In the genomic region with DNA sequence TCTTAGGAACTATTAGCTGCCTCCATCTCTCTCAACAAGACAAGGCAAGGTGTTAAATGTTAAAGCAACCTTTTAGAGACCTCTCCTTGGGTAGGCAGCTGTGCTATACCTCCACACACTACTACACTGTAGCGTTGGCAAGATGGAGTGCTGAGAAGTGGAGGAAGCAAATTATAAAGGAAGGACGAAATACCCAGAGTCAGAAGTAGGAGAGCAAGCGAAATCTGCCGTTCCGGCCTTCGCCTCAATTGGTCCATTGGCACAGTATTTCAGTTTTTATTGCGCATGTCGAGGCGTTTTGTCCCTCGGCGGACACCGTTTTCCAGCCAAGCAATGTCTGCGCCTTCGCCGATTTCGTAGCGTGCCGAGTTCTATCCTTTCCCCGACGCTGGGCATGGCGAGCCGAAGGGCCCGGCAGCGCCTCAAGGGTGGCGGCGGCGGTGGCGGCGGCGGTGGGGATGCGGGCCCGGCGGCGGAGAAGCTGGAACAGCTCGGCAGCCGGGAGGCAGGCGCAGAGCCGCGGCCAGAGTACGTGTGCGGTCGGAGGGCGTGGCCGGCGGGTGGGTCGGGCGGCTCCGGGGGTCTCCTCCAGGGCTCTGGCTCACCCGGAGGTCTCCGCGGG, we compare ENCODE assay signal across 8 mouse cellular contexts. TPM values are rescaled to one million over a fixed set of nuclear protein-coding genes. Genes with fewer than 3 reads are reported as not detected.
DNase-seq lines count a peak whose midpoint lies in the region; ATAC-seq and TF ChIP-seq lines count a peak whose summit lies in the region.

A gene (plus strand): TSS at position 29 of the 622 bp plus-strand sequence.
A gene (minus strand): TSS at position 530 of the 622 bp plus-strand sequence.

- TF ChIP-seq CTCF in forebrain, postnatal 0 days (IDR thresholded peaks at IDR 0.05; ENCODE audit: low read depth) = peak; percentile 22; the same call in 1 of the 2 replicates

- peak within 1 kb of the TSS; percentile 75 for H3K4me2 ChIP-seq in forebrain, postnatal 0 days (ENCODE audit: low read depth)
- peak within 1 kb of the TSS; percentile 77 for H3K4me2 ChIP-seq in lung, embryonic 15.5 days

- peak within 1 kb of the TSS; percentile 88 for H3K9ac ChIP-seq in ES-E14 (ENCODE audit: insufficient read depth, low read depth, low read length, poor library complexity, severe bottlenecking)
- peak within 1 kb of the TSS; percentile 95 for H3K9ac ChIP-seq in forebrain, postnatal 0 days
- peak within 1 kb of the TSS; percentile 89 for H3K9ac ChIP-seq in lung, embryonic 15.5 days

- WGBS in forebrain, postnatal 0 days = under 1% methylated on average over 50 of the region's 51 CpGs
- under 1% methylated on average over 47 of the region's 51 CpGs for WGBS in lung, embryonic 15.5 days

- in situ Hi-C loops in ES-E14 (cut with MboI; ENCODE audit: low sequenced_read_pairs in 2 of 2, unreplicated experiment in 2 of 2) = no loop called here

- H3K27ac ChIP-seq in ES-E14 (ENCODE audit: insufficient read depth, low read depth, low read length, poor library complexity, severe bottlenecking) = no peak within 1 kb of the TSS
- H3K27ac ChIP-seq in forebrain, postnatal 0 days (ENCODE audit: low read depth, low read length) = peak within 1 kb of the TSS; percentile 91
- H3K27ac ChIP-seq in lung, embryonic 15.5 days = peak within 1 kb of the TSS; percentile 80

- no peaks in the 10 kb centered on the region for H3K9me3 ChIP-seq in ES-E14 (ENCODE audit: control insufficient read depth, insufficient read depth, low read depth, low read length)
- no peaks in the 10 kb centered on the region for H3K9me3 ChIP-seq in forebrain, postnatal 0 days (ENCODE audit: low read length)
- no peaks in the 10 kb centered on the region for H3K9me3 ChIP-seq in lung, embryonic 15.5 days

- peak within 1 kb of the TSS; percentile 82 to 87 for H3K4me3 ChIP-seq in ES-E14 (ENCODE audit: insufficient read depth in 1 of 2, low read depth in 1 of 2, low read length in 2 of 2, poor library complexity in 1 of 2, severe bottlenecking in 1 of 2)
- H3K4me3 ChIP-seq in forebrain, postnatal 0 days (ENCODE audit: low read depth, low read length) = peak within 1 kb of the TSS; percentile 88
- H3K4me3 ChIP-seq in lung, embryonic 15.5 days = peak within 1 kb of the TSS; percentile 89

- peaks cover 4% of the 10 kb centered on the region; the same call in 1 of the 2 replicates for H3K36me3 ChIP-seq in ES-E14 (ENCODE audit: control insufficient read depth, insufficient read depth, low read length, poor library complexity, severe bottlenecking)
- H3K36me3 ChIP-seq in forebrain, postnatal 0 days (ENCODE audit: insufficient read depth) = peaks cover 20% of the 10 kb centered on the region
- peaks cover 25% of the 10 kb centered on the region for H3K36me3 ChIP-seq in lung, embryonic 15.5 days

- ATAC-seq in forebrain, postnatal 0 days = peak; percentile 82
- ATAC-seq in lung, embryonic 15.5 days (ENCODE audit: borderline replicate concordance, extremely low read depth, low FRiP score, low TSS enrichment) = peak; percentile 83

- DNase-seq in ES-E14 (ENCODE audit: low read depth, low spot score) = no peak
- peak; percentile 86 to 92 for DNase-seq in cerebellum, adult 18-20 months
- peak; percentile 91 for DNase-seq in forebrain, postnatal 0 days
- peak; percentile 93 for DNase-seq in heart, postnatal 4 days
- peak; percentile 78 to 89 for DNase-seq in layer of hippocampus, adult 8-10 months (ENCODE audit: low spot score in 2 of 2)
- DNase-seq in ovary, adult 18-20 months (ENCODE audit: low spot score) = peak; percentile 70
- DNase-seq in thymus, postnatal 0 days (ENCODE audit: low spot score) = peak; percentile 79

- no peaks in the 10 kb centered on the region for H3K27me3 ChIP-seq in forebrain, postnatal 0 days (ENCODE audit: insufficient read depth, low read length)
- H3K27me3 ChIP-seq in lung, embryonic 15.5 days = no peaks in the 10 kb centered on the region

- 0 out of 4 replicates have a peak, but pooled peaks cover 0 to 2% of the 10 kb centered on the region in 2 experiments for H3K4me1 ChIP-seq in ES-E14 (ENCODE audit: control insufficient read depth in 2 of 2, insufficient read depth in 2 of 2, low read length in 2 of 2, poor library complexity in 1 of 2)
- 0 out of 2 replicates have a peak, but pooled peaks cover 3% of the 10 kb centered on the region for H3K4me1 ChIP-seq in forebrain, postnatal 0 days (ENCODE audit: insufficient read depth)
- peaks cover 19% of the 10 kb centered on the region for H3K4me1 ChIP-seq in lung, embryonic 15.5 days

TF ChIP-seq in ES-E14, 5 proteins besides CTCF, POLR2A, EP300 and RAD21:
- TF ChIP-seq ZC3H11A (IDR thresholded peaks at IDR 0.05; ENCODE audit: borderline replicate concordance, low read depth, low read length) (no peak), ZNF384 (IDR thresholded peaks at IDR 0.05; ENCODE audit: low read depth, low read length) (no peak), CHD2 (IDR thresholded peaks at IDR 0.05; ENCODE audit: low read depth, low read length) (no peak), MAFK (IDR thresholded peaks at IDR 0.05; ENCODE audit: insufficient read depth, low read depth, low read length) (no peak), HCFC1 (IDR thresholded peaks at IDR 0.05; ENCODE audit: borderline replicate concordance, insufficient read depth, low read length) (no peak)

RNA-seq across cellular contexts. Expression of the first gene that starts in this region (rescaled TPM):
- 30.8 and 49.1 TPM in 2 replicates for total RNA-seq in ES-E14 (2012; rRNA removed)
- total RNA-seq in forebrain, postnatal 0 days (2014; rRNA removed) = 71.1 and 74.2 TPM in 2 replicates
- polyA plus RNA-seq in forebrain, postnatal 0 days (2015; fragmentation: Nextera tagmentation; extraction: Ambion mirVana) = 41.4 and 53.7 TPM in 2 replicates
- total RNA-seq in heart, postnatal 4 days (2021) = 10 to 100 TPM; 14.2 to 14.8 TPM
- total RNA-seq in layer of hippocampus, adult 8-10 months (2022) = 10 to 100 TPM; 21.2 to 34.8 (median 31.2) TPM
- 38.9 and 39.5 TPM in 2 replicates for polyA plus RNA-seq in lung, embryonic 15.5 days (2015; fragmentation: Nextera tagmentation; extraction: Ambion mirVana)
- polyA plus RNA-seq in thymus, postnatal 0 days (2015; fragmentation: Nextera tagmentation; extraction: Ambion mirVana) = 17.2 and 19.1 TPM in 2 replicates

RNA-seq across cellular contexts. Expression of the second gene that starts in this region (rescaled TPM):
- total RNA-seq in ES-E14 (2012; rRNA removed) = 6.8 and 7.0 TPM in 2 replicates
- total RNA-seq in forebrain, postnatal 0 days (2014; rRNA removed) = 45.9 and 48.3 TPM in 2 replicates
- polyA plus RNA-seq in forebrain, postnatal 0 days (2015; fragmentation: Nextera tagmentation; extraction: Ambion mirVana) = 65.0 and 69.3 TPM in 2 replicates
- total RNA-seq in heart, postnatal 4 days (2021) = 10 to 100 TPM; 10.3 to 11.2 TPM
- total RNA-seq in layer of hippocampus, adult 8-10 months (2022) = 10 to 100 TPM; 23.3 to 33.3 (median 29.2) TPM
- polyA plus RNA-seq in lung, embryonic 15.5 days (2015; fragmentation: Nextera tagmentation; extraction: Ambion mirVana) = 31.7 and 35.8 TPM in 2 replicates
- 33.2 and 39.6 TPM in 2 replicates for polyA plus RNA-seq in thymus, postnatal 0 days (2015; fragmentation: Nextera tagmentation; extraction: Ambion mirVana)
